Mouse (Mus musculus): ENCODE measurements around the gene Tmem253.

- TF ChIP-seq GATA1 (IDR thresholded peaks at IDR 0.05; ENCODE audit: low read length), result no peak
- TF ChIP-seq TAL1 (IDR thresholded peaks at IDR 0.05; ENCODE audit: low read length), result no peak
Observed at GRCm38 (mm10) chr14:52022244-52022708, 6.8 kb downstream of the Tmem253 start.

Measured in erythroblast, embryonic 14.5 days (primary cell).